Mouse (Mus musculus) lung, embryonic 15.5 days (tissue): ENCODE data around the gene Myof. TPM values are rescaled to one million over a fixed set of nuclear protein-coding genes. Genes with fewer than 3 reads are reported as not detected.

Source experiments
- ATAC-seq: fragments of 200-750 bp; cut with Nextera tagmentation; 2 replicates; pipeline ENCODE4 v1.8.0; 2017; ENCODE audit warnings: moderate number of reproducible peaks, borderline replicate concordance; ENCODE audit not compliant: low FRiP score, low TSS enrichment; ENCODE audit errors: extremely low read depth
- H3K27ac ChIP-seq: fragments of 300-500 bp; sonication (generic); 2 replicates; pipeline ENCODE4 v1.5.1; 2015; ENCODE audit warnings: moderate library complexity, mild to moderate bottlenecking, inconsistent platforms
- H3K27me3 ChIP-seq: fragments of 300-500 bp; sonication (generic); 2 replicates; pipeline ENCODE4 v1.6.1; 2015; ENCODE audit warnings: inconsistent platforms
- H3K36me3 ChIP-seq: fragments of 300-500 bp; sonication (generic); 2 replicates; pipeline ENCODE4 v1.6.1; 2015; ENCODE audit warnings: inconsistent platforms
- H3K4me1 ChIP-seq: fragments of 300-500 bp; sonication (generic); 2 replicates; pipeline ENCODE4 v1.6.1; 2015; ENCODE audit warnings: inconsistent platforms
- H3K4me2 ChIP-seq: fragments of 300-500 bp; sonication (generic); 2 replicates; pipeline ENCODE4 v1.6.1; 2015; ENCODE audit warnings: inconsistent platforms, mild to moderate bottlenecking, moderate library complexity
- H3K4me3 ChIP-seq: fragments of 300-500 bp; sonication (generic); 2 replicates; pipeline ENCODE4 v1.5.1; 2015; ENCODE audit warnings: mild to moderate bottlenecking, inconsistent platforms
- H3K9ac ChIP-seq: fragments of 300-500 bp; sonication (generic); 2 replicates; pipeline ENCODE4 v1.6.1; 2015; ENCODE audit warnings: inconsistent platforms
- H3K9me3 ChIP-seq: fragments of 300-500 bp; sonication (generic); 2 replicates; pipeline ENCODE4 v1.6.1; 2016; ENCODE audit warnings: inconsistent platforms
- WGBS: fragments of 180-500 bp; shearing (Covaris S2); methylation state at CpG from one replicate; pipeline ENCODE4 v1.1.7; 2015; 5-methylcytosine and 5-hydroxymethylcytosine counted together
- polyA plus RNA-seq: library from polyadenylated mRNA; unstranded; fragments of >200 nt; fragmentation: Nextera tagmentation; extraction: Ambion mirVana; gene quantifications from 2 replicates; pipeline ENCODE4 v1.2.1, GENCODE M21; 2015

Gene Myof
- polyA plus RNA-seq, 1 experiment from 2014 or later, result 29.4 TPM

- Histone ChIP-seq H3K27ac (no peak overlapping the region), H3K27me3 (no peaks in the 10 kb centered on the region), H3K9me3 (no peaks in the 10 kb centered on the region), H3K4me3 (no peak overlapping the region), H3K36me3 (no peaks in the 10 kb centered on the region), H3K9ac (no peak overlapping the region), H3K4me2 (no peak overlapping the region), H3K4me1 (peaks cover 30% of the 10 kb centered on the region)
- WGBS, result 32% methylated on average over 2 of the region's 2 CpGs
- no peak for ATAC-seq
Measured at GRCm38 (mm10) chr19:38035766-38036165, 7.6 kb downstream of the Myof start.

- Histone ChIP-seq H3K27ac (no peak overlapping the region), H3K4me3 (no peak overlapping the region), H3K4me2 (no peak overlapping the region), H3K9ac (no peak overlapping the region), H3K36me3 (no peaks in the 10 kb centered on the region), H3K9me3 (no peaks in the 10 kb centered on the region), H3K27me3 (no peaks in the 10 kb centered on the region), H3K4me1 (peaks cover 33% of the 10 kb centered on the region)
- 63% methylated on average over 2 of the region's 2 CpGs for WGBS
- no peak for ATAC-seq
Measured at GRCm38 (mm10) chr19:38034696-38035095, 8.7 kb downstream of the Myof start.

GRCm38 (mm10) chr19:38033735-38034057, 9.7 kb downstream of the Myof start:
- H3K4me2 ChIP-seq, result no peak overlapping the region
- no peak overlapping the region for H3K9ac ChIP-seq
- no peaks in the 10 kb centered on the region for H3K27me3 ChIP-seq
- WGBS, result 76% methylated on average over 2 of the region's 2 CpGs
- H3K36me3 ChIP-seq, result no peaks in the 10 kb centered on the region
- H3K9me3 ChIP-seq, result no peaks in the 10 kb centered on the region
- H3K4me1 ChIP-seq, result peaks cover 43% of the 10 kb centered on the region
- ATAC-seq, result no peak
- H3K27ac ChIP-seq, result no peak overlapping the region
- H3K4me3 ChIP-seq, result no peak overlapping the region

- WGBS, result 70% methylated on average over 15 of the region's 15 CpGs
- Histone ChIP-seq H3K27ac (no peak overlapping the region), H3K4me2 (no peak overlapping the region), H3K9me3 (no peaks in the 10 kb centered on the region), H3K4me3 (no peak overlapping the region), H3K27me3 (no peaks in the 10 kb centered on the region), H3K36me3 (no peaks in the 10 kb centered on the region), H3K4me1 (peaks cover 45% of the 10 kb centered on the region), H3K9ac (no peak overlapping the region)
- no peak for ATAC-seq
Measured at GRCm38 (mm10) chr19:38032993-38033734, 10.2 kb downstream of the Myof start.

- no peak for ATAC-seq
- WGBS, result 51% methylated on average over 9 of the region's 9 CpGs
- no peaks in the 10 kb centered on the region for H3K27me3 ChIP-seq
- peaks cover 59% of the 10 kb centered on the region for H3K4me1 ChIP-seq
- no peaks in the 10 kb centered on the region for H3K9me3 ChIP-seq
- H3K4me3 ChIP-seq, result no peak overlapping the region
- peak overlapping the region; percentile 16; the same call in 1 of the 2 replicates for H3K27ac ChIP-seq
- H3K4me2 ChIP-seq, result peak overlapping the region; percentile 14; the same call in 1 of the 2 replicates
- no peaks in the 10 kb centered on the region for H3K36me3 ChIP-seq
- no peak overlapping the region for H3K9ac ChIP-seq
Measured at GRCm38 (mm10) chr19:38031144-38031543, 12.2 kb downstream of the Myof start.

- Histone ChIP-seq H3K4me3 (peak overlapping the region; percentile 13), H3K27ac (peak overlapping the region; percentile 94), H3K36me3 (no peaks in the 10 kb centered on the region), H3K27me3 (no peaks in the 10 kb centered on the region), H3K4me2 (peak overlapping the region; percentile 41), H3K9ac (peak overlapping the region; percentile 32; the same call in 1 of the 2 replicates), H3K9me3 (no peaks in the 10 kb centered on the region), H3K4me1 (peaks cover 60% of the 10 kb centered on the region)
- peak; percentile 36; the same call in 1 of the 2 replicates for ATAC-seq
- WGBS, result 0% methylated on average over 9 of the region's 23 CpGs
Measured at GRCm38 (mm10) chr19:38030673-38031137, 12.7 kb downstream of the Myof start.

GRCm38 (mm10) chr19:38029871-38030270, 13.5 kb downstream of the Myof start:
- Histone ChIP-seq H3K4me2 (peak overlapping the region; percentile 41), H3K9ac (peak overlapping the region; percentile 32; the same call in 1 of the 2 replicates)

GRCm38 (mm10) chr19:38029292-38029691, 14.1 kb downstream of the Myof start:
- peak overlapping the region; percentile 94 for H3K27ac ChIP-seq
- no peaks in the 10 kb centered on the region for H3K27me3 ChIP-seq
- no peak overlapping the region for H3K4me3 ChIP-seq
- H3K36me3 ChIP-seq, result no peaks in the 10 kb centered on the region
- H3K9ac ChIP-seq, result 0 out of 2 replicates have a peak overlapping the region, but pooled peaks have one; percentile 25
- no peaks in the 10 kb centered on the region for H3K9me3 ChIP-seq
- H3K4me1 ChIP-seq, result peaks cover 72% of the 10 kb centered on the region
- peak; percentile 50; the same call in 1 of the 2 replicates for ATAC-seq
- peak overlapping the region; percentile 41 for H3K4me2 ChIP-seq
- WGBS, result 39% methylated on average over 3 of the region's 3 CpGs

More at GRCm38 (mm10) chr19:38029871-38030270, 13.5 kb downstream of the Myof start:
- WGBS, result 11% methylated on average over 2 of the region's 3 CpGs
- peak overlapping the region; percentile 94 for H3K27ac ChIP-seq
- H3K27me3 ChIP-seq, result no peaks in the 10 kb centered on the region
- H3K4me3 ChIP-seq, result peak overlapping the region; percentile 13; the same call in 1 of the 2 replicates
- no peaks in the 10 kb centered on the region for H3K36me3 ChIP-seq
- peaks cover 66% of the 10 kb centered on the region for H3K4me1 ChIP-seq
- no peak for ATAC-seq
- no peaks in the 10 kb centered on the region for H3K9me3 ChIP-seq

GRCm38 (mm10) chr19:38027881-38028521, 15.4 kb downstream of the Myof start:
- Histone ChIP-seq H3K9me3 (no peaks in the 10 kb centered on the region), H3K4me3 (no peak overlapping the region), H3K4me2 (peak overlapping the region; percentile 30), H3K36me3 (no peaks in the 10 kb centered on the region; the same call in 1 of the 2 replicates), H3K27ac (peak overlapping the region; percentile 94), H3K4me1 (peaks cover 67% of the 10 kb centered on the region), H3K9ac (0 out of 2 replicates have a peak overlapping the region, but pooled peaks have one; percentile 15), H3K27me3 (no peaks in the 10 kb centered on the region)
- 24% methylated on average over 10 of the region's 10 CpGs for whole genome bisulfite sequencing
- ATAC-seq, result peak; percentile 12; the same call in 1 of the 2 replicates

- WGBS, result 50% methylated on average over 6 of the region's 6 CpGs
- Histone ChIP-seq H3K9me3 (no peaks in the 10 kb centered on the region), H3K4me2 (peak overlapping the region; percentile 30), H3K4me3 (no peak overlapping the region), H3K27me3 (no peaks in the 10 kb centered on the region), H3K36me3 (no peaks in the 10 kb centered on the region; the same call in 1 of the 2 replicates), H3K27ac (peak overlapping the region; percentile 94), H3K4me1 (peaks cover 67% of the 10 kb centered on the region), H3K9ac (0 out of 2 replicates have a peak overlapping the region, but pooled peaks have one; percentile 15)
- no peak for ATAC-seq
Measured at GRCm38 (mm10) chr19:38027389-38027788, 16.0 kb downstream of the Myof start.

GRCm38 (mm10) chr19:38026211-38026624, 17.2 kb downstream of the Myof start:
- Histone ChIP-seq H3K4me2 (peak overlapping the region; percentile 38), H3K4me1 (peaks cover 64% of the 10 kb centered on the region), H3K36me3 (no peaks in the 10 kb centered on the region; the same call in 1 of the 2 replicates), H3K9ac (0 out of 2 replicates have a peak overlapping the region, but pooled peaks have one; percentile 8), H3K27ac (peak overlapping the region; percentile 94), H3K4me3 (no peak overlapping the region), H3K27me3 (no peaks in the 10 kb centered on the region), H3K9me3 (no peaks in the 10 kb centered on the region)
- WGBS, result 36% methylated on average over 8 of the region's 8 CpGs
- no peak for ATAC-seq
